Mouse (Mus musculus): ENCODE measurements around the gene Dnmt3a. TPM values are rescaled to one million over a fixed set of nuclear protein-coding genes. Genes with fewer than 3 reads are reported as not detected.

Dnmt3a gene
- polyA plus RNA-seq, 1 experiment from 2014 or later, result 77.3 TPM

GRCm38 (mm10) chr12:3837081-3837832, 31.4 kb downstream of the Dnmt3a start:
- WGBS, result 77% methylated on average over 9 of the region's 9 CpGs

DNA sequence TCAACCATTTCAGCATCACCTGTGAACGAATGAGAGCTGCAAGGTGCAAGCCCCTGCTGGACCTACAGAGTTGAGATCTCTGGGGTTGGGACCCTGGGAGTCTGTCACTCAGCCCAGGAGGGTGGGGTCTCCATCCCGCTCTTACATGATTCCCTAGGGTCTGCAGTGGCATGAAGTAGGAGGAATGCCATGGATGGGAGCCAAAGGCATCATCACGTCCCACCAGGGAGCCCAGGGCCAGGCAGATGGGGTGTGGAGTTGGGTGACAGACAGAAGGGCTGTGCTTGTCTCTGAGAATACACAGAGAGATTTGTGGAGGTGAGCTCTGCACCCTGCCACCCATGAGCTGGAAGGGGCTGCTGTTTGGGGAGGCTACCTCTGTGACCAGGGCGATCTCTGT, 32.2 kb downstream of the Dnmt3a start:
- Histone ChIP-seq H3K27me3 (ENCODE audit: control insufficient read depth, insufficient read depth, low read depth, low read length) (no peaks in the 10 kb centered on the region), H3K4me1 (replicated peaks; ENCODE audit: control insufficient read depth, insufficient read depth, low read length) (peaks cover 21% of the 10 kb centered on the region), H3K4me3 (ENCODE audit: low read length) (no peak overlapping the region), H3K9me3 (ENCODE audit: control insufficient read depth, low read length) (no peaks in the 10 kb centered on the region), H3K9ac (ENCODE audit: low read length) (no peak overlapping the region), H3K4me2 (ENCODE audit: low read depth, low read length) (no peak overlapping the region), H3K27ac (ENCODE audit: low read length) (no peak overlapping the region), H3K36me3 (ENCODE audit: control insufficient read depth, insufficient read depth, low read length) (peaks cover 26% of the 10 kb centered on the region)
- ATAC-seq (ENCODE audit: low read depth), result no peak
- 64% methylated on average over 4 of the region's 4 CpGs for WGBS

More at GRCm38 (mm10) chr12:3837081-3837832, 31.4 kb downstream of the Dnmt3a start:
- Histone ChIP-seq H3K4me1 (replicated peaks; ENCODE audit: control insufficient read depth, insufficient read depth, low read length) (peaks cover 26% of the 10 kb centered on the region), H3K4me2 (ENCODE audit: low read depth, low read length) (no peak overlapping the region), H3K36me3 (ENCODE audit: control insufficient read depth, insufficient read depth, low read length) (peaks cover 24% of the 10 kb centered on the region), H3K27ac (ENCODE audit: low read length) (no peak overlapping the region), H3K27me3 (ENCODE audit: control insufficient read depth, insufficient read depth, low read depth, low read length) (no peaks in the 10 kb centered on the region), H3K9me3 (ENCODE audit: control insufficient read depth, low read length) (no peaks in the 10 kb centered on the region), H3K4me3 (ENCODE audit: low read length) (no peak overlapping the region), H3K9ac (ENCODE audit: low read length) (no peak overlapping the region)
- no peak for ATAC-seq (ENCODE audit: low read depth)

- H3K27ac ChIP-seq (ENCODE audit: low read length), result no peak overlapping the region
- no peak for ATAC-seq (ENCODE audit: low read depth)
- 85% methylated on average over 1 of the region's 1 CpGs for WGBS
- no peak overlapping the region for H3K4me3 ChIP-seq (ENCODE audit: low read length)
- peaks cover 28% of the 10 kb centered on the region for H3K36me3 ChIP-seq (ENCODE audit: control insufficient read depth, insufficient read depth, low read length)
- H3K4me2 ChIP-seq (ENCODE audit: low read depth, low read length), result no peak overlapping the region
- H3K9me3 ChIP-seq (ENCODE audit: control insufficient read depth, low read length), result no peaks in the 10 kb centered on the region
- peaks cover 11% of the 10 kb centered on the region for H3K4me1 ChIP-seq (replicated peaks; ENCODE audit: control insufficient read depth, insufficient read depth, low read length)
- H3K9ac ChIP-seq (ENCODE audit: low read length), result no peak overlapping the region
- no peaks in the 10 kb centered on the region for H3K27me3 ChIP-seq (ENCODE audit: control insufficient read depth, insufficient read depth, low read depth, low read length)
Measured at GRCm38 (mm10) chr12:3839662-3840061, 33.9 kb downstream of the Dnmt3a start.

DNA sequence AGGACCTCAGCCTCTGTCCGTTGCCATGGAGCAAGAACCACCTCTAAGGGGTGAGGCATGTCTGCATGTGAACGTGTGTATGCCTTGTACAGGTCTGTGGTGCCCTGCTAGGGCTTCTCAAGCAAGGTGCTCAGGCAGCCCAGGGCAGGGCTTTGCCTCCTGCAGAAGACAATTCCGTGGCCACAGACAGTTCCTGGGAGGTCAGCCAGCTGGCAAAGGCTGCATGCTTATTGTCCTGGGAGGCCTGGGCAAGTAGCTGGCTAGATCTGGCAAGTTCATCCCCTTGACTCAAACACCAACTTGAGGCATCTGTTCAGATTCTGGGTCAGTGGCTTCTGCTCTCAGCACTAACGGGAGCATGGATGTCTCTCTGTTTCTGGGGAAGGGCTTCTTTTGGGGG, 35.3 kb downstream of the Dnmt3a start:
- no peak for ATAC-seq (ENCODE audit: low read depth)
- Histone ChIP-seq H3K27me3 (ENCODE audit: control insufficient read depth, insufficient read depth, low read depth, low read length) (no peaks in the 10 kb centered on the region), H3K4me1 (replicated peaks; ENCODE audit: control insufficient read depth, insufficient read depth, low read length) (peaks cover 9% of the 10 kb centered on the region), H3K4me3 (ENCODE audit: low read length) (no peak overlapping the region), H3K36me3 (ENCODE audit: control insufficient read depth, insufficient read depth, low read length) (peaks cover 27% of the 10 kb centered on the region), H3K9me3 (ENCODE audit: control insufficient read depth, low read length) (no peaks in the 10 kb centered on the region), H3K27ac (ENCODE audit: low read length) (no peak overlapping the region), H3K9ac (ENCODE audit: low read length) (no peak overlapping the region), H3K4me2 (ENCODE audit: low read depth, low read length) (no peak overlapping the region)
- WGBS, result 64% methylated on average over 4 of the region's 4 CpGs

GRCm38 (mm10) chr12:3842843-3843242, 37.0 kb downstream of the Dnmt3a start:
- Histone ChIP-seq H3K4me1 (replicated peaks; ENCODE audit: control insufficient read depth, insufficient read depth, low read length) (peaks cover 9% of the 10 kb centered on the region), H3K9ac (ENCODE audit: low read length) (no peak overlapping the region), H3K4me2 (ENCODE audit: low read depth, low read length) (no peak overlapping the region), H3K27me3 (ENCODE audit: control insufficient read depth, insufficient read depth, low read depth, low read length) (no peaks in the 10 kb centered on the region), H3K4me3 (ENCODE audit: low read length) (no peak overlapping the region), H3K36me3 (ENCODE audit: control insufficient read depth, insufficient read depth, low read length) (peaks cover 19% of the 10 kb centered on the region), H3K9me3 (ENCODE audit: control insufficient read depth, low read length) (no peaks in the 10 kb centered on the region), H3K27ac (ENCODE audit: low read length) (no peak overlapping the region)
- ATAC-seq (ENCODE audit: low read depth), result no peak
- 45% methylated on average over 6 of the region's 6 CpGs for WGBS

DNA sequence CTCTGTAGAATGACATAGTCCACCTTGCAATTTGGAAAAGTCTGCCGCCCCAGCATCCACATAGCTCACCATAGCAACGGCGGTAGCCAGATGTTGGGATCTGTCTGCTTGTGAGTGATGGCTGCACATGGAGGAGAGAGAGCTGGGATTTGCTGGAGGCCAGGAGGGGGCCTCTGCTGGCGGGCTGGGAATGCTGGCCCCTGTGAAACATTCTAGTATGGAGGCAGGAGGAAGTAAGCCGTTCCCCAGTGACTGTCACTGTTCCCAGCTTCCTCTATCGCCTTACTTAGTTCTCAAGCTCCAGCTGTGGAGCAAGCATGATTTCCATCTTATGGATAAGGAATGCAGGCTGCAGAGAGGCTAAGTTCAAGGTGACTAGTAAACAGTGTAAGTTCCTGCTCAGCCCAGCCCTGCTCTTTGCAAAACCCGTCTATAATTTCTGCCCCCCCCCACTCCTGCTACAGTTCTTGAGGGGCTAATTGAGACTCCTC, 37.6 kb downstream of the Dnmt3a start:
- no peaks in the 10 kb centered on the region for H3K9me3 ChIP-seq (ENCODE audit: control insufficient read depth, low read length)
- H3K4me1 ChIP-seq (replicated peaks; ENCODE audit: control insufficient read depth, insufficient read depth, low read length), result peaks cover 9% of the 10 kb centered on the region
- no peaks in the 10 kb centered on the region for H3K27me3 ChIP-seq (ENCODE audit: control insufficient read depth, insufficient read depth, low read depth, low read length)
- H3K4me3 ChIP-seq (ENCODE audit: low read length), result no peak overlapping the region
- no peak overlapping the region for H3K9ac ChIP-seq (ENCODE audit: low read length)
- WGBS, result 17% methylated on average over 7 of the region's 7 CpGs
- no peak overlapping the region for H3K4me2 ChIP-seq (ENCODE audit: low read depth, low read length)
- peak; percentile 55 for ATAC-seq (ENCODE audit: low read depth)
- peak overlapping the region; percentile 42; the same call in 1 of the 2 replicates for H3K27ac ChIP-seq (ENCODE audit: low read length)
- H3K36me3 ChIP-seq (ENCODE audit: control insufficient read depth, insufficient read depth, low read length), result peaks cover 16% of the 10 kb centered on the region

- 27% methylated on average over 7 of the region's 7 CpGs for WGBS
- peaks cover 9% of the 10 kb centered on the region for H3K4me1 ChIP-seq (replicated peaks; ENCODE audit: control insufficient read depth, insufficient read depth, low read length)
- H3K4me3 ChIP-seq (ENCODE audit: low read length), result no peak overlapping the region
- no peaks in the 10 kb centered on the region for H3K27me3 ChIP-seq (ENCODE audit: control insufficient read depth, insufficient read depth, low read depth, low read length)
- no peaks in the 10 kb centered on the region for H3K9me3 ChIP-seq (ENCODE audit: control insufficient read depth, low read length)
- no peak overlapping the region for H3K27ac ChIP-seq (ENCODE audit: low read length)
- H3K9ac ChIP-seq (ENCODE audit: low read length), result no peak overlapping the region
- peaks cover 16% of the 10 kb centered on the region for H3K36me3 ChIP-seq (ENCODE audit: control insufficient read depth, insufficient read depth, low read length)
- no peak for ATAC-seq (ENCODE audit: low read depth)
- H3K4me2 ChIP-seq (ENCODE audit: low read depth, low read length), result no peak overlapping the region
Measured at GRCm38 (mm10) chr12:3843918-3844317, 38.1 kb downstream of the Dnmt3a start.

- Histone ChIP-seq H3K36me3 (ENCODE audit: control insufficient read depth, insufficient read depth, low read length) (peaks cover 14% of the 10 kb centered on the region), H3K4me1 (replicated peaks; ENCODE audit: control insufficient read depth, insufficient read depth, low read length) (peaks cover 9% of the 10 kb centered on the region)
Measured at GRCm38 (mm10) chr12:3844335-3844734, 38.5 kb downstream of the Dnmt3a start.

GRCm38 (mm10) chr12:3849481-3849880, 43.7 kb downstream of the Dnmt3a start:
- H3K9me3 ChIP-seq (ENCODE audit: control insufficient read depth, low read length), result no peaks in the 10 kb centered on the region
- peaks cover 4% of the 10 kb centered on the region; the same call in 1 of the 2 replicates for H3K4me1 ChIP-seq (replicated peaks; ENCODE audit: control insufficient read depth, insufficient read depth, low read length)
- H3K4me3 ChIP-seq (ENCODE audit: low read length), result no peak overlapping the region
- no peak overlapping the region for H3K9ac ChIP-seq (ENCODE audit: low read length)
- no peak overlapping the region for H3K4me2 ChIP-seq (ENCODE audit: low read depth, low read length)
- H3K27me3 ChIP-seq (ENCODE audit: control insufficient read depth, insufficient read depth, low read depth, low read length), result no peaks in the 10 kb centered on the region
- no peak for ATAC-seq (ENCODE audit: low read depth)
- peaks cover 20% of the 10 kb centered on the region for H3K36me3 ChIP-seq (ENCODE audit: control insufficient read depth, insufficient read depth, low read length)
- WGBS, result 89% methylated on average over 13 of the region's 13 CpGs
- no peak overlapping the region for H3K27ac ChIP-seq (ENCODE audit: low read length)

More at GRCm38 (mm10) chr12:3844335-3844734, 38.5 kb downstream of the Dnmt3a start:
- 0 out of 2 replicates have a peak, but pooled peaks have one; percentile 29 for ATAC-seq (ENCODE audit: low read depth)
- H3K4me3 ChIP-seq (ENCODE audit: low read length), result no peak overlapping the region
- H3K9ac ChIP-seq (ENCODE audit: low read length), result no peak overlapping the region
- WGBS, result 75% methylated on average over 5 of the region's 5 CpGs
- H3K27me3 ChIP-seq (ENCODE audit: control insufficient read depth, insufficient read depth, low read depth, low read length), result no peaks in the 10 kb centered on the region
- H3K27ac ChIP-seq (ENCODE audit: low read length), result no peak overlapping the region
- no peaks in the 10 kb centered on the region for H3K9me3 ChIP-seq (ENCODE audit: control insufficient read depth, low read length)
- H3K4me2 ChIP-seq (ENCODE audit: low read depth, low read length), result no peak overlapping the region

Data from lung, embryonic 16.5 days (tissue).